Mouse (Mus musculus): ENCODE results near the gene Emc3.

Gene Emc3

GRCm38 (mm10) chr6:113494258-113494788 lies 37.1 kb downstream of the Emc3 start:
- peak; percentile 74 to 82 for DNase-seq

- DNase-seq = peak in 1 of 2 experiments; percentile 21
Observed at GRCm38 (mm10) chr6:113492101-113492864, 39.2 kb downstream of the Emc3 start.

DNA sequence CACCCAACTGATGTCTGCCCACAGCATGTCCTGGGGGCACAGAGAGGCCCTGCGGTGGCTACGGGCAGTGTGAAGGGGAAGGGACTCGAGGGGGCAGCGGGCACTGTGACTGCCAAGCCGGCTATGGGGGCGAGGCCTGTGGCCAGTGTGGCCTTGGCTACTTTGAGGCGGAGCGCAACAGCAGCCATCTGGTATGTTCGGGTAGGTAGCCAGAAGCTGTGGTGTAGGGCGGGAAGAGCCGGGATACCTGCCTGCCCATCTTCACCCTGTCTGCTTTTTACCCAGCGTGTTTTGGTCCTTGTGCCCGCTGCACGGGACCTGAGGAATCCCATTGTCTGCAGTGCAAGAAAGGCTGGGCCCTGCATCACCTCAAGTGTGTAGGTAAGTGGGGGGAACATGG lies 42.0 kb downstream of the Emc3 start:
- DNase-seq = peak; percentile 55 to 61

- DNase-seq = no peak
Observed at GRCm38 (mm10) chr6:113487125-113487576, 44.3 kb downstream of the Emc3 start.

- peak; percentile 57 to 60 for DNase-seq
Observed at GRCm38 (mm10) chr6:113483729-113484128, 47.7 kb downstream of the Emc3 start.

DNA sequence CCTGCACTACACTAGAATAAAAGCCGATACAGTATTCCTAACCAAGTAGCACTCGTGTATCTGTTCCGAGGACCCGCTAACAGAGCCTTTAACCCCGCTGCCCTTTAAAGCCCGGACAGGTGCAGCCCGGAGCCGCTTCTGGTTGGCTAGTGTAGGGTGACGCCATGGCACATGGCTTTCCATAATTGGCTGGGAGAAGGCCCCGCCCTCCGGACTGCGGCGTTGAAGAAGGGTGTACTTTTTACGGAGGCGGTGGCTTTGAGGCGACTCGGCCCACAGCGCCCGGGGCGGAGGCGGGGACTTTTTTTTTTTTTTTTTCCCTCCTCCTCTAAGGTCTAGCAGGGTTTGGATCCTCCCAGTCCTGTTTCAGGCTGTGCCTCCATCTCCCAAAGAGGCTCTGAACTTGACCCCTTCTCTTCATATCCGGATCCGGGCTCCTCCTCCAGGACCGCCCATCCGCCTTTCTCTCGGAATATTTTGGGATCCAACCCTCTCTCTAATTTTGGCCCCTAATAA lies 48.3 kb downstream of the Emc3 start, which contains the start of gene Creld1:
Creld1 (plus strand) TSS at position 198 of the 516 bp plus-strand sequence.
- peak; percentile 94 to 97 for DNase-seq

GRCm38 (mm10) chr6:113482477-113483099 lies 48.9 kb downstream of the Emc3 start:
- peak; percentile 76 to 79 for DNase-seq

- DNase-seq = peak in 1 of 2 experiments; percentile 36
Observed at GRCm38 (mm10) chr6:113480555-113481373, 50.7 kb downstream of the Emc3 start.

DNA sequence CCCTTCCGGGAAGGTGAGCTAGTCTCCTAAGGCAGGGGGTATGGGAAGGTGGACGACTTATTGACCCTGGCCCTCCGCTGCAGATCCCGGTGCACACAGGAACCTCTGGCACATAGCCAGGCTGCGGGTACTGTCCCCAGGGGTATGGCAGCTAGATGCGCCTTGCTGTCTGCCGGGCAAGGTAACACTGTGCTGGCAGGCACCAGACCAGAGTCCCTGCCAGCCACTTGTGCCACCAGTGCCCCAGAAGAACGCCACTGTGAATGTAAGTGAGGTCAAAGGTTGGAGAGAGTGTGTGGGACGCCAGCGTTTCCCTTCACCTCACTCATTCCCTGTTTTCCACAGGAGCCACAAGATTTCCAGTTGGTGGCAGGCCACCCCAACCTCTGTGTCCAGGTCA lies 52.5 kb downstream of the Emc3 start:
- DNase-seq = no peak

GRCm38 (mm10) chr6:113477353-113477752 lies 54.1 kb downstream of the Emc3 start:
- DNase-seq = no peak

DNA sequence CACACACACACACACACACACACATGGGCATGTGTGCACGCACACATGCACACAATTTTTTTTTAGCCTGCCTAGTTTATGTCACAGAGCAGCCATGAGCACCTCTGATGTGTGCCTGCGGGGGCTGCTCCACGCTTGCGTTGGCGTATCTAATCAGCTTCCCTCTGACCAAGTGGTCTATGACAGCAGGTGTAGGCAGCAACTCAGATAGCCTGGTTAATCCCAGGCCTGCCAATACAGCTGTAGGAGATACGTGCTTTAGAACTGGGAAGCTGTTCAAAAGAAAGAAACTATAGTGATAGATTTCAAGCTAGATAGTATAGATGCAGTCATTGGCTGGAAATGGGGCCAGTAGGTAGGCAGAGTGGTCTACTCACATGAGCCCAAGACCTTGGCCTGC lies 57.7 kb downstream of the Emc3 start:
- no peak for DNase-seq

DNA sequence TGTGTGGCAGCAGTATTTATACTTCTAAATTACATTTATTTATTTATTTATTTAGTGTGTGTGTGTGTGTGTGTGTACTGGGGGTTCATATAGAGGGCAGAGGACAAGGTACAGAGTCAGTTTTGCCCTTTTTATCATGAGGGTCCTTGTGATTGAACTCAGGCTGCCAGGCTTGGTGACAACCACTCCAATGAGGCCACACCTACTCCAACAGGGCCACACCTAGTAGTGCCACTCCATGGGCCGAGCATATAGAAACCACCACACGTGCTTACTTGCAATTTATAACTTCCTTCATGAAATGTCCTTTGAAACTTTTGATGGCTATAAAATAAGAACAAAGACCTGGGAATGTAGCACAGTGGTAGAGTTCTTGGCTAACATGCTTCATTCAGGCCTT lies 58.2 kb downstream of the Emc3 start:
- no peak for DNase-seq

- DNase-seq = no peak
Observed at GRCm38 (mm10) chr6:113472061-113472460, 59.4 kb downstream of the Emc3 start.

GRCm38 (mm10) chr6:113471297-113471936 lies 60.0 kb downstream of the Emc3 start, which contains the start of gene Il17rc:
Gene Il17rc, plus strand, starts transcription at chr6:113471427.
- peak in 1 of 2 experiments; percentile 43 for DNase-seq

DNA sequence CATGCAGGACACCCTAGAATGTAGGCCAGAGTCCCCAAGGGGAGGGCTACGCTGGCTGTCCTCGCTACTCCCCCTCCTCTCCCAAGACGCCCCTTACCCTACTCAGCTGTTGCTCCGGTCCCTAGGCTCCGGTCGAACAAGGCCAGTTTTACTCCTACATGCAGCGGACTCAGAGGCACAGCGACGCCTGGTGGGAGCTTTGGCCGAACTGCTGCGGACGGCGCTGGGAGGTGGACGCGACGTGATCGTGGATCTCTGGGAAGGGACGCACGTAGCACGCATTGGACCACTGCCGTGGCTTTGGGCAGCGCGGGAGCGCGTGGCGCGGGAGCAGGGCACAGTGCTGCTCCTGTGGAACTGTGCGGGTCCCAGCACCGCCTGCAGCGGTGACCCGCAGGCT lies 62.0 kb downstream of the Emc3 start:
- DNase-seq = peak; percentile 82 to 89

GRCm38 (mm10) chr6:113469021-113469420 lies 62.4 kb downstream of the Emc3 start:
- peak; percentile 74 to 82 for DNase-seq

DNA sequence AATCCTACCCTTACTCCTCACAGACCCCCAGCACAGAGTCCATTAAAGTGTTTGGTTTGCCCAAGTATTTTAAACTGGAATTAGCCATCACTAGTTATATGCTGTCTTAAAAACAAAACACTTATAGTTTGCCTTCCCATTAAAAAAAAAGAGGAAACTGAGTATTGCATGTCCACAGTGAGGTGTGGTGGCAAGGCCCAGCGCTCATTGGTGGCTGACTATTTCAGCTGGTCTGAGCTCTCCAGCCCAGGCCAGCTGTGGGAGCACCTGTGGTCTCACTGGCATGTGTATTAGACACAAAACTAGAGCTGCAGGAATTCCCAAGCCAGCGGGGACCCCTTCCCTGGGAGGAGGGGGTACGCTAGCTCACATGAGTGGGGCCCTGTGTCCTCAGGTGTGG lies 62.9 kb downstream of the Emc3 start:
- no peak for DNase-seq

- DNase-seq = no peak
Observed at GRCm38 (mm10) chr6:113465602-113466001, 65.8 kb downstream of the Emc3 start.

Data from cerebellum, postnatal 25 days (tissue).